Mouse (Mus musculus) layer of hippocampus, adult 8-10 months (tissue): Measurements from ENCODE around the gene Xpot. TPM values are rescaled to one million over a fixed set of nuclear protein-coding genes. Genes with fewer than 3 reads are reported as not detected.

ENCODE experiments used
- DNase-seq, 2 experiments: peaks; one replicate each; pipeline ENCODE4 v3.0.0; 2022; ENCODE audit warnings: low spot score in 2 of 2
- microRNA-seq, 2 experiments: library from miRNA; unstranded; fragments of <30 nt; microRNA quantifications; one replicate each; pipeline ENCODE4 v1.2.0; 2022
- total RNA-seq, 4 experiments: library from RNA; stranded (reverse); gene quantifications; 2 replicates each; pipeline ENCODE4 v1.2.4; 2022

Gene Xpot
- total RNA-seq, 4 experiments from 2014 or later = 62.6 to 77.1 (median 71.6) TPM

GRCm38 (mm10) chr10:121580381-121580780 is 45.8 kb downstream of the Xpot start:
- DNase-seq = no peak

DNA sequence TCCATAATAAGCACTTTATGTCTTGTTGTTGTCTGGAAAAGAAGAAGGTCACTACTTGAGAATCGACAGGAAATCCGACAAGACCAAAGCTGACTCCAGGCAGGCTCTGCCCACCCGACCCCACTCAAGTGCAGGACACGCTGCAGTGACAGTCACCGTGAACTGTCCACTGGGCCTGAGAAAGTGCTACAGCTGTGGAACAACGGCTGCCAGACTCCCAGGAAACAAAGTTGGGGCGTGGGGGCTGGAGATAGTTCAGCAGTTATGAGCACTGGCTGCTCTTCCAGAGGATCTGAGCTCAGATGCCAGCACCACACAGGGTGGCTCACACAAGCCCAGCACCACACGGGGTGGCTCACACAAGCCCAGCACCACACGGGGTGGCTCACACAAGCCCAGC is 49.8 kb downstream of the Xpot start:
- DNase-seq = no peak

- DNase-seq = no peak
These were observed 54.5 kb downstream of the Xpot start for GRCm38 (mm10) chr10:121571511-121572147.

GRCm38 (mm10) chr10:121571031-121571430 is 55.1 kb downstream of the Xpot start:
- no peak for DNase-seq

- no peak for DNase-seq
These were observed 56.3 kb downstream of the Xpot start for GRCm38 (mm10) chr10:121569796-121570195.

DNA sequence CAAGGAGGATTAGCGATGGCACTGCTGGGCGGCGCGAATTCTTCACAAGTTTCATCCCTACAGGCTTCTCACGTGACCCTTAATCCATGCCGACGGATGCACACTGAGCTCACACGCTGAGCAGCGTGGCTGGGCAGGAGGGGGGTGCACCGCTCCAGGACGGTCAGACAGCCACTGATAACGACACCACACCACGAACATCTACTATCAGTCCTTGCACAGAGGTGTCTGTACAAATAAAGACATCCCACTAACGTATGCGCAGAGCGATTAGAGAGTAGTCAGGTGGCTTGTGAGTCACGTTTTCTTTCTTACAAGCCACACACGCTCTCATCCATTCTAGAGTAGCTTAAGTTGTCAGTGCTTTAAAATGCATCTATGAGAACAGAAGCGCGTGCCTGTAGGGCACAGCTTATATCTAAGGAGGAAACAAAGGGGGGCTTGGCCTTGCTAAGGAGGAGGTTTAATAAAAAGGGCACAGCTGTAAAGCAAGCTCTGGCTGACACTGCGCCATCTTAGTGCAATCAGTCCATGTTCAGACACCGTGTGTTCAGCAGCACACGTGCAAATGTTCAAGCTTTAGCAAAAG is 57.0 kb downstream of the Xpot start:
- no peak for DNase-seq

GRCm38 (mm10) chr10:121568534-121568933 is 57.6 kb downstream of the Xpot start:
- DNase-seq = peak in 1 of 2 experiments; percentile 1

DNA sequence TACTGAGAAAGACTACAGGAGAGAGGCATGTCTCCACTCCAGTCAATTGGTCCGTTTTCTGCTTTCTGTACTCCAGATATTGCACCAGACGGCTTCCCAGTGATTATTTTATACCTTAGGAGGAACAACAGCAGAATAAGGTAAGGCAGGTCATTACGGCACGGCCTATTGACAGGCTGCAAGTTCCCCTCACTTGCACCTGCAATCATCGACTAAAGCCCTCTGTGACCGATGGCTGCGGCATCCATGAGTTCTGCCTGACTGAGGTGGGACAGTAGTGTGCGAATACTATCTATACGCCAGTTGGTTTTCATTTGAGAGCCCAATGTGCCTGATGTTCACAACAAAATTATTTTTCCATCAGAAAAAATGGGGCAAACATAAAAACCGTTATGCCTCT is 58.1 kb downstream of the Xpot start:
- DNase-seq = no peak

GRCm38 (mm10) chr10:121564447-121564846 is 61.7 kb downstream of the Xpot start:
- DNase-seq = no peak

- no peak for DNase-seq
These were observed 67.9 kb downstream of the Xpot start for GRCm38 (mm10) chr10:121558231-121558630.

DNA sequence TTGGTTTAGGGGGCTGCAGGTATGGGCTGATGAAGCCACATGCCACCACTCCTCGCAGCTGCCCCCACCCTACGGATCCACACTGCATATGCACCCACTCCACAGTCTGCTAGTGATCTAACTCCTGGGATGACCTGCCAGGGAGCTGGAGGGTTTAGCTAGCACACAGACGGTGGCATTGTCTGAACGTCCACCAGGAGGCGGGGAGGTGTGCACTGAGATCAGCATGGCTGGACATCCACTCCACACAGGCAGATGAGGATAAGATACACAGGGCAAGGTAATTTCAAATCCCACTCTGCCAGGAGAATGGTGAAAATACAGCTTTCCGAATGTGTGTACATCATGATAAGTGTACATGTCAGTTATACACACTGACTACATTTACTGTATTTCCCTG is 69.9 kb downstream of the Xpot start:
- DNase-seq = no peak

DNA sequence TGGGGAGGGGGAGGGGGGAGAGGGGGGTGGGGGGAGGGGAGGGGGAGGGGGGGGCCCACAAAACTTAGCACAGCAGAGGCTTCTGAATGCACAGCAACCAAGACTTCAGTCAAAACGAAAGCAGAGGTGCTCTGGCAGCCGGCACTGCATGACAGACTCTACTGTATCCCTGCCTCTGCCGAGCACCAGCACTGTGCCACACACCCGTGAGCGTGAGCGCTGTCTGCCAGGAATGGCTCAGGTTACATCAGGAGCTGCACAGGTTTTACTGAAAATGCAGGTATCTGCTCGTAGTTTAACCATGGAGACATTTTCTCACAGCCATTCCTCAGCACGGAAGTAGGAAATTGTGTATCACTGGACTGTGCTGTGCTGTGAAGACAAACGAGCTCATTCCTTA is 75.8 kb downstream of the Xpot start:
- no peak for DNase-seq

DNA sequence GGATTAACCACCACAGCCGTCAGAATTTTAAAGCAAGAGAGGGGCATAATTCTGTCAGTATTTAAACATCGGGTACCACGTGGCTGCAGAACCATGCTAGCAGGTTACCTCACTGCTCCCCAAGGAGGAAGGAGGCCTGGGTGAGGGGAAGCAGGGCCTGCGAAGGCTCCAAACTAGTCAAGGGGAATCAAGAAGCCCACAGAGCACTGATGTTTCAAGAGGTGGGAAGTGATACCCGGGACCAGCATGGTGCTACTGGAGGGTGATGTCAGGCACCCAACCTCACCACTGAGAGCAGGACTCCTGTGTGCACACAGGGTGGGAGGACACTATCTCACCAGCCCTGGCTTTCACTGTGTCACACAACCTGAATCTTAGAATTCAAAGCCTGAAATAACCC is 76.5 kb downstream of the Xpot start:
- no peak for DNase-seq

DNA sequence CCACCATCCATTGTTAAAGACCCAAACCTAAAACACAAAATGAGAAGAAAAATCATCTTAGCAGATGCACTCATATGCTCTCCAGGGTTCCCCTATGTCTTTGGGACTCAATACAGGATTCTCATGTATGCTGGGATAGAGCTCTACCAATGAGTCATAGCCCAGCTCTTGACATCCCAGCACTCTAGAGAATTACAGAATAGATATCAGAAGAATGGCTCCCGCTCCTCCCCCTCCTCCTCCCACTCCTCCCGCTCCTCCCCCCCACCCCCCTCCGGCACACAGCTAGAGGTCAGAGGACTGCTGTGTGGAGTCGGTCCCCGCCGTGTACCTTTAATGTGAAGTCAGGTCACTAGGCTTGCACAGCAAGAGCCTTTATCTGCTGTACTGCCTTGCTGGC is 79.0 kb downstream of the Xpot start:
- DNase-seq = no peak

DNA sequence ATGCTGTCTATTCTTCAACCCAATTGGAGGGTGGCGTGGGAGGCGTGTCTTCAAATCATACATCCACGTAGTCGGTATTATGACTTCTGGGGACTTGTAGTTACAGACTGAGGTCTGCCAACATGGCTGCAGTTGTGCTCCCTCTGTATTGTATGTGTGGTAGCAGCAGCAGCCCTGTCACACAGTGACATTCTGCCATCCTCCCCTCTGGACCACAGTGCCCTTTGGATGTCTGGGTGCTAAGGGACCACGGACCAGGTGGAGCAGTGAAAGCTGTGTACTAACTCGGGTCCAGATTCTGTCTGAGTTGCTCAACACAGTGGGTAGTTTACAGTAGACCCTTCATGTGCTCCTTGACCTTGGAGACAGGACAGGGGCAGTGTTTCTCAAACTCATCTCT is 82.6 kb downstream of the Xpot start:
- no peak for DNase-seq

DNA sequence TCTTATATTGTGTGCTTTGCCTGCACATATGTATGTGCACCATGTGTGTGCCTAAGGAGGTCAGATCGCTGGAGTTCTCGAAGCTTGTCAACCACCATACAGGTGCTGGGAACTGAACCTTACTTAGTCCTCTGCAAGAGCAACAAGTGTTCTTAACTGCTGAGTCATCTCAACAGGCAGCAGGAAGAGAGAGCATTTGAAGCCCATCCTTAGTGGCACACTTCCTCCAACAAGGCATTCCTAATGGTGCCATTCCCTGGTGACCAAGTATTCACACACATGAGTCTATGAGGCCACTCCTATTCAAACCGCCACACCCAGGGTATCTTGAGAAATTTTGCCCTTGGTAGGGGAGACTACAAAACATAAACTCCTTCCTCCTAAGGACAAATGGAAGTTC is 84.0 kb downstream of the Xpot start:
- DNase-seq = no peak

Small RNAs within 50 kb of the gene (microRNA-seq; reads per million reads assigned to microRNA genes)
- gene Gm24330 = 0 reads per million in 2 experiments

Other genes starting within 250 kb of the Xpot start
- 10 to 100 TPM in 3 of 4 experiments, 1 to 10 TPM in 1; 9.3 to 20.4 (median 15.3) TPM for gene Rassf3, start 150.0 kb downstream of the Xpot start, total RNA-seq
- gene Tbk1, start 39.5 kb downstream of the Xpot start, total RNA-seq = 10 to 100 TPM; 51.3 to 64.1 (median 54.2) TPM
- gene D930020B18Rik, start 15.3 kb upstream of the Xpot start, total RNA-seq = 1 to 10 TPM in 1 of 4 experiments, under 1 TPM in 3; 0.20 to 1.6 (median 0.34) TPM
- gene BC048403, start 113.6 kb upstream of the Xpot start, total RNA-seq = 10 to 100 TPM in 1 of 4 experiments, 1 to 10 TPM in 3; 9.1 to 10.8 (median 9.4) TPM